Mouse (Mus musculus) liver, embryonic 12.5 days (tissue): ENCODE data around the gene Lrmp. TPM values are rescaled to one million over a fixed set of nuclear protein-coding genes. Genes with fewer than 3 reads are reported as not detected.

ENCODE experiments used
- ATAC-seq: fragments of 200-750 bp; cut with Nextera tagmentation; 2 replicates; pipeline ENCODE4 v1.8.0; 2017; ENCODE audit warnings: moderate number of reproducible peaks, mild to moderate bottlenecking, moderate library complexity
- H3K27ac ChIP-seq: fragments of 300-500 bp; sonication (generic); 2 replicates; pipeline ENCODE4 v1.5.1; 2016; ENCODE audit warnings: mild to moderate bottlenecking
- H3K27me3 ChIP-seq: fragments of 300-500 bp; sonication (generic); replicated peaks from 2 replicates; pipeline ENCODE4 v1.6.1; 2016; ENCODE audit warnings: mild to moderate bottlenecking, moderate library complexity
- H3K36me3 ChIP-seq: fragments of 300-500 bp; sonication (generic); 2 replicates; pipeline ENCODE4 v1.6.1; 2016; ENCODE audit warnings: mild to moderate bottlenecking, moderate library complexity
- H3K4me1 ChIP-seq: fragments of 300-500 bp; sonication (generic); 2 replicates; pipeline ENCODE4 v1.6.1; 2016
- H3K4me2 ChIP-seq: fragments of 300-500 bp; sonication (generic); 2 replicates; pipeline ENCODE4 v1.6.1; 2016; ENCODE audit warnings: mild to moderate bottlenecking, moderate library complexity
- H3K4me3 ChIP-seq: fragments of 300-500 bp; sonication (generic); 2 replicates; pipeline ENCODE4 v1.5.1; 2016; ENCODE audit warnings: mild to moderate bottlenecking, moderate library complexity
- H3K9ac ChIP-seq: fragments of 300-500 bp; sonication (generic); 2 replicates; pipeline ENCODE4 v1.6.1; 2016; ENCODE audit warnings: mild to moderate bottlenecking, moderate library complexity
- H3K9me3 ChIP-seq: fragments of 300-500 bp; sonication (generic); replicated peaks from 2 replicates; pipeline ENCODE4 v1.6.1; 2016; ENCODE audit warnings: mild to moderate bottlenecking, moderate library complexity
- WGBS: fragments of 180-500 bp; shearing (Covaris S2); methylation state at CpG from one replicate; pipeline ENCODE4 v1.1.7; 2016; ENCODE audit not compliant: insufficient replicate concordance; 5-methylcytosine and 5-hydroxymethylcytosine counted together
- polyA plus RNA-seq: library from polyadenylated mRNA; unstranded; fragments of >200 nt; fragmentation: Nextera tagmentation; extraction: Ambion mirVana; gene quantifications from 2 replicates; pipeline ENCODE4 v1.2.1, GENCODE M21; 2016

Lrmp gene
- polyA plus RNA-seq, 1 experiment from 2014 or later, result 20.6 TPM

DNA sequence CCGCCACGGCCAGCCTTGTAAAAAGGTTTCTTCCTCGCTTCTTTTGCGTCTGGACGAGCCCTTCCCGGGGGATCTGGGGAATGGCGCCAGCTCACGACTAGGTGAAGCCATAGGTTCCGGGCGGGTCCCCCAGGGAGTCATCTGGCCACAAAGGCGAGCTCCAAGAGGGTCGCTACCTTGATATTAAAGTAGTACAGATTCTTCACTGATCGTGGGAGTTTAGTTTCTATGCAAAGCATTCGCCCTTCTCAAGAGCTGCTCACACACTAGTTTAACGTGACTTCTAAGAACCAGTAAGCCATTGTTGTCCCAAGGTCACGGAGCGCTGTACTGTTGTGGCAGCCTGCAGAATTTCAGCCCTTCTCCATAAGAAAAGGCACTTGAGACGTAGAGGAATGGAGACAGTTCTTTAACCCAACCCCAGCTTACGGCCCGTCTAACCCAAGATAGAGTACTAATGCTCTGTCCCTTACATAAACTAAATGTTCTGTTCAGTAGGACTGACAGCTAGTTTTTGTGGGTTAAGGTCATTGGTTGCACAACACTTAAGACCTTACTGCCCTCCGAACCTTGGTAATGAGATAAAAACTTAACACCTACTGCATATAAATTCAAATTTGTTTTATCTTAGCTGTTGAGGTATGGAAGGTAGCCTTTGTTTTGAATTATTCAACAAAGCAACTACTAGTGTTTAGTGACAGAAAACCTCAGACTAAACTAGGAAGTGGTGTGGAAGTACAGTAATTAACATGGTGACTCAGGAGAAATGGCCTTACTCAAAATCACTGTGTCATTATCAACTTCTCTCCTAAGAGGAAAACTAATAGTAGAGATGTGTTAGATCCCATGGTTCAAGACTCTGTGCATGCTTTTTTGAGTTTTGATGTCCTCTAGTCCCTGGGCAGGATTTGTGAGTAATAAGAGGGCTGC is 96.2 kb downstream of the Lrmp start:
- Histone ChIP-seq H3K4me1 (peaks cover 22% of the 10 kb centered on the region), H3K4me3 (peak overlapping the region; percentile 83), H3K36me3 (peaks cover 10% of the 10 kb centered on the region), H3K27me3 (no peaks in the 10 kb centered on the region), H3K9ac (peak overlapping the region; percentile 79), H3K4me2 (peak overlapping the region; percentile 93), H3K27ac (peak overlapping the region; percentile 90), H3K9me3 (no peaks in the 10 kb centered on the region)
- 2% methylated on average over 21 of the region's 21 CpGs for whole genome bisulfite sequencing
- no peak; the same call in 1 of the 2 replicates for ATAC-seq

DNA sequence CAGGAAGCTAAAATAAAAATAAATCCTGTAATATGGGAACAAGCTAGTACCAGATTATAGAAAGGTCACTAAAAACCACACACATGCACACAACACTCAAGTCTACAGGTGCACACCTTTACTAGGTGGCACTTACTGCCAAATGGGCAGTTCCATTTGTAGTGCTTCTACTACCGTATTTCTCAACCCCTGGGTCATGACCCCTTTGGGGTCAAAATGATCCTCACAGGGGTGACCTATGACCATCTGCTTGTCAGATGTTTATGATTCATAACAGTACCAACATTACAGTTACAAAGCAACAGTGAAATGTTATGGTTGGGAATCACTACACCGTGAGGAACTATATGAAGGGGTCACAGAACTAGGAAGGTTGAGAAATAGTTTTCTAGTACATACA is 98.5 kb downstream of the Lrmp start:
- Histone ChIP-seq H3K4me1 (peaks cover 22% of the 10 kb centered on the region), H3K36me3 (peaks cover 21% of the 10 kb centered on the region), H3K9ac (no peak overlapping the region), H3K27ac (no peak overlapping the region), H3K4me2 (no peak overlapping the region), H3K4me3 (no peak overlapping the region), H3K9me3 (no peaks in the 10 kb centered on the region), H3K27me3 (no peaks in the 10 kb centered on the region)
- WGBS, result 86% methylated on average over 2 of the region's 2 CpGs
- no peak for ATAC-seq

DNA sequence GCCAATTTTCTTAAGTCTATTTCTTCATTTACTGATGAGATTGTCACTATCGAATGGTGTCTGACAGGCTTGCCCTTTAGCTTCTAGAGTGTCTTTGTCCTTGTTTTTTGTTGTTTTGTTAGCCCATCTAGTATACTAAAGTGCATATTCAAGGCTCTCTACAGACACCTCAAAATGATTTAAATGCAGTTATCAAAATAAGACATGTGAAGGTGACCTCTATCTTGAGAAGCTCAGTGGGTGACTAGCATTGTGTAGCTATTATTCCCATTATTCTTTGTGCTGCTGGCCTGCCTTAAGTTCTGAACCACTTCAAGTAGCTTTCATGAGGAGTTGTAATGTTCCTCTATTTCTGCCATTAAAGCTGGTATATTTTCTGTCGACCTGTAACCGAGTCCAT is 100.4 kb downstream of the Lrmp start:
- no peak for ATAC-seq
- H3K4me2 ChIP-seq, result no peak overlapping the region
- H3K4me1 ChIP-seq, result peaks cover 13% of the 10 kb centered on the region
- 85% methylated on average over 3 of the region's 3 CpGs for WGBS
- no peak overlapping the region for H3K9ac ChIP-seq
- H3K27ac ChIP-seq, result no peak overlapping the region
- H3K4me3 ChIP-seq, result no peak overlapping the region
- no peaks in the 10 kb centered on the region for H3K27me3 ChIP-seq
- H3K36me3 ChIP-seq, result peaks cover 35% of the 10 kb centered on the region
- no peaks in the 10 kb centered on the region for H3K9me3 ChIP-seq

DNA sequence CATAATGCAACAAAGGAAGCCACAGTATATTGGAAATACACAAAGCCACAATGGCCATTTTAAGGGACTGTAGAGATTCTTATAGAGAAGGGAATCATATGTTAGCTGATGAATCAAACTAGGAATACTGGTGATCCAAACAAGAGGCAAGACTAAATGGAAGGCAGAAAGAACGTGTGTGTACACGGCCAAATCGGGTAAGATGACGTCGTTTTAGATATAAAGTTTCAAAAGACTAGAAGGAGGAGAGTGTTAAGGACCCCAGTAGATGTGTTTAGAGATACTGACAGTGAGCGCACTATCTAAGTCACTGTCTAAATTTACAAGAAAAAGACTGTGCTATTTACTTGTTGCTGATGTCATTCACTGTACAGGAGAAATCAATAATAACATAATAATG is 108.8 kb downstream of the Lrmp start:
- WGBS, result 90% methylated on average over 6 of the region's 6 CpGs
- no peak overlapping the region for H3K27ac ChIP-seq
- H3K36me3 ChIP-seq, result peaks cover 56% of the 10 kb centered on the region
- no peaks in the 10 kb centered on the region for H3K27me3 ChIP-seq
- no peak overlapping the region for H3K9ac ChIP-seq
- H3K9me3 ChIP-seq, result no peaks in the 10 kb centered on the region
- H3K4me2 ChIP-seq, result no peak overlapping the region
- H3K4me1 ChIP-seq, result no peaks in the 10 kb centered on the region
- ATAC-seq, result no peak
- no peak overlapping the region for H3K4me3 ChIP-seq

Other genes with a start within 250 kb of the Lrmp start
- gene Bcat1, start 39.5 kb upstream of the Lrmp start, polyA plus RNA-seq, result 0.93 and 1.5 TPM in 2 replicates
- gene Casc1, start 95.4 kb downstream of the Lrmp start, polyA plus RNA-seq, result 0.13 TPM in 2 replicates
- 16.6 and 16.7 TPM in 2 replicates for gene Etfrf1, start 95.5 kb downstream of the Lrmp start, polyA plus RNA-seq
- 74.5 and 75.9 TPM in 2 replicates for gene Kras, start 134.6 kb downstream of the Lrmp start, polyA plus RNA-seq